Mouse (Mus musculus) thymus, adult 2 months (tissue): Measurements from ENCODE around the gene Abcc1.

ENCODE experiments used
- CTCF ChIP-seq: fragments of 200-500 bp; IDR thresholded peaks from 2 replicates; pipeline ENCODE4 v1.5.1; 2012; ENCODE audit warnings: mild to moderate bottlenecking, control low read depth, low read length, moderate library complexity, borderline replicate concordance; ENCODE audit not compliant: control insufficient read depth, poor library complexity, insufficient read depth; ENCODE audit errors: extremely low read depth
- POLR2A ChIP-seq: fragments of 200-500 bp; IDR thresholded peaks from 2 replicates; pipeline ENCODE4 v1.6.1; 2012; ENCODE audit warnings: mild to moderate bottlenecking, low read length, control low read depth, moderate library complexity; ENCODE audit not compliant: control insufficient read depth, poor library complexity, insufficient read depth; ENCODE audit errors: extremely low read depth

GRCm38 (mm10) chr16:14472171-14472570, 110.8 kb downstream of the Abcc1 start:
- TF ChIP-seq CTCF (no peak), POLR2A (no peak)
